Mouse (Mus musculus): ENCODE data around the gene Ctbs.

GRCm38 (mm10) chr3:146419992-146420537, 29.5 kb upstream of the Ctbs start:
- TF ChIP-seq EP300 (IDR thresholded peaks at IDR 0.05) = no peak
- TF ChIP-seq CTCF (IDR thresholded peaks at IDR 0.05) = no peak
